Mouse (Mus musculus): ENCODE measurements around the gene Sae1.

Sae1 gene

DNA sequence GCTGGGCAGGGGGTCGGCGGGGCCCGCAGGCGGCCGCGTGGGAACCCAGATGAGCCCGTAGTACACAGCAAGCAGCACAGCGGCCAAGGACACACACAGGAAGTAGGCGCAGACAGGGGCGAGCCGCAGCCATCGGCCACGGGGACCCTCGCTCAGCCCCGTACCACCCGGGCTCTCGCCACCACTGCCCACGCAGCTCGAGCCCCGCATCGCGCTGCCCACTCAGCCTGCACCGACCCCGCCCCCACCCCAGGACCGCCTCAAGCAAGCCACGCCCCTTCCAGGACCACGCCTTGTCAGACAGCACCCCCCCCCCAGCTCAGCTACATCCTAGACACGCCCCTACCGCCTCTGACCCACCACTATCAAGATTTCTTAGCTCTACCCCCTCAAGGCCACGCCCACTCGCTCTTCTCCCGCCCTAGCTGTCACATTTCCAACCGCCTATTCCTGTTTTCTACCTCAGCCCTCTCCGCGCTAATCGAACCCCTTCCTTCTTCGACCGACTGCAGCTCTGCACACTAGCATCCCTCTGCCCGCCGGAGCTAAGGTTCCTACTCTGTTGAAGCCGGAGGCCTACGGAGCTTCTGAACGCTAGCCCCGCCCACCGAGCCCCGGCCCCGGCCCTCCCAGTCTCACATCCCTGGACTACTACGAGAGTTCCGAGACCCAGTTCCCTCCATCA lies 114.4 kb downstream of the Sae1 start, which contains the start of gene Inafm1:
Gene Inafm1, minus strand, starts transcription at position 537 of the 685 bp plus-strand sequence.
- peak; percentile 89 to 92 for DNase-seq

DNA sequence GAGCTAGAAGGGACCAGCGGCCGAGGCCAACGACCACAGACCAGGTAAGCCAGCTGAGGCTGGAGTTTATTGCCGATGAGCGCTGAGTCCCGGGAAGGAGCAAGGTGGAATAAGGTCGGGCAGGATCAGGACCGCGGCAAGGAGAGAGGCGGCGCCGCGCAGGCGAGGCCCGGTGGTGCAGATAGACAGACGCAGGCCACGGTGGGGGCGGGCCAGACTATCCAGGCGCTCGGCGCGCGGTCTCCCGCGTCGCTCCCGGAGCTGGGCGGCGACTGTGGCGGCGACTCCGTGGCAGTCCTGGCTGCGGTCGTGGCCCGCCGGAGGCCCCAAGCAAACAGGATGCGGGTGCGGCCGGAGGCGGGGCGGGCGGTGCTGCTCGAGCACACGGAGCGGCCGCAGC lies 114.9 kb downstream of the Sae1 start:
- DNase-seq, result peak; percentile 81

DNA sequence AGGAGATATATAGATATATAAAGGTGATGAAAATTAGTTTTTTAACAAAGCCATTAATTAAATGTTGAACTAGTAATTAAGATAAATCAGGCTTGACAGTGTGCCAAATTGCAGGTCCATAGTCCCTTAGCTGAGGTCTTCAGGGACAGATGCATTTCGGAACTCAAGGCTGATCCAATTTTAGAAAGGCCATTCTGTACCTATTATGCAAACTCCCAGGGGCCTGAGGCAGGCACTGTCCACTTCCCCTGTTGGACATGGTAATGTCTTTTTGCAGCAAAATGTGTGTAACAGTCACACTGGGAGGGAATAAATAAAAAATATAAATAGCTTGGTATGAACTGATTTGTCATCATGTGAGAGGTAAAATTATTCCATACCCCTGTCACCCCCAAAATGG lies 116.5 kb downstream of the Sae1 start:
- no peak for DNase-seq

All from cerebellum, postnatal 14 days (tissue).